Mouse (Mus musculus): ENCODE measurements around the gene Cdc42bpg. TPM values are rescaled to one million over a fixed set of nuclear protein-coding genes. Genes with fewer than 3 reads are reported as not detected.

The Cdc42bpg gene
- total and polyA plus RNA-seq, 3 experiments: 2.6 to 4.5 TPM; not detected in 1

DNA sequence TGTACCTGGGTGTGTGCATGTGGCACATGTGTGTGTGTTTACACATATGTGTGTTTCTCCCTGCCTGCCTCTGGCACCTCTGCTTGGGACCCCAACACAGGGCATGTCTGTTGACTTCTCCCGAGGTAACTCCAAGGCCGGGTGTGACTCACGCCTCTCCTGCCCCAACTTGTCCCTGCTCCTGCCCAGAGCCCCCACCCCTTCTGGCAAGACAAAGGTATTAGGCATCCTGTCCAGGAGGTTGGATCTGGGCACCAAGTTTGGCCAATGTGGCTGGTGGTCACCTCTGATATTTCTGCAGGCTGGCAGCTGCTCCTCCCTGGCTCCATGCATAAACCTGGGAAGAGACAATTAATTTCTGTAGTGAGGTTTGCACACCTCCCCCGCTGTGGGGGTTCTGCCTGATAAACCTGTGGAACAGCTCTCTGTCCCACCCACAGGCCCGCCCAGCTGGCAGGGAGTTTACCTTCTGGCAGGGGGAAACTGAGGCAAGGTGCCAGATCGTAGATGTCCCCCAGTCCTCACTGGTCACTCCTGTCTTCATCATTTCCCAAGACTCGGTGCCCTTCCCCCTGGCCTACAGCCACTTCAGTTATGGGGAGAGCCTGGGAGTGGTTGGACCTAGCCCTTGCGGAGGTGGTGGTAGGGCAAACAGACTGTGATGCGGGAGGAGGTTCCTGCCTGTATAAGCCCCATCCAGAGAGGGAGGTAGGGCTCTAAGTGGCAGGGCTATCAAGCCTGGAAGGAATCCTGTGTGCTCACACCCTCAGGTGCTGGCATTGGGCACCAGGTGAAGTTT, 1.7 kb downstream of the Cdc42bpg start:
- Histone ChIP-seq H3K27ac (ENCODE audit: control insufficient read depth, low read depth, low read length) (no peak overlapping the region), H3K4me1 (ENCODE audit: control insufficient read depth in 1 of 2, insufficient read depth in 2 of 2, low read length in 2 of 2) (peaks cover 0 to under 1% of the 10 kb centered on the region in 2 experiments; a peak in 2 of 4 replicates), H3K36me3 (ENCODE audit: control insufficient read depth in 1 of 2, insufficient read depth in 2 of 2, low read length in 2 of 2) (peaks cover 0 to 3% of the 10 kb centered on the region in 2 experiments; a peak in 1 of 4 replicates), H3K79me2 (ENCODE audit: control insufficient read depth, insufficient read depth, low read length, poor library complexity) (no peaks in the 10 kb centered on the region; the same call in 1 of the 2 replicates), H3K9ac (ENCODE audit: control insufficient read depth, low read depth, low read length, poor library complexity, severe bottlenecking) (no peak overlapping the region), H3K9me3 (replicated peaks; ENCODE audit: insufficient read depth, low read length) (no peaks in the 10 kb centered on the region), H3K4me3 (ENCODE audit: control insufficient read depth in 1 of 2, insufficient read depth in 1 of 2, low read depth in 2 of 2, low read length in 2 of 2) (no peak overlapping the region), H3K27me3 (ENCODE audit: control insufficient read depth in 1 of 2, insufficient read depth in 2 of 2, low read length in 2 of 2) (no peaks in the 10 kb centered on the region)
- DNase-seq (ENCODE audit: low read depth, low spot score): no peak
- no peak for TF ChIP-seq ETS1 (IDR thresholded peaks at IDR 0.05; ENCODE audit: low read depth, low read length)

DNA sequence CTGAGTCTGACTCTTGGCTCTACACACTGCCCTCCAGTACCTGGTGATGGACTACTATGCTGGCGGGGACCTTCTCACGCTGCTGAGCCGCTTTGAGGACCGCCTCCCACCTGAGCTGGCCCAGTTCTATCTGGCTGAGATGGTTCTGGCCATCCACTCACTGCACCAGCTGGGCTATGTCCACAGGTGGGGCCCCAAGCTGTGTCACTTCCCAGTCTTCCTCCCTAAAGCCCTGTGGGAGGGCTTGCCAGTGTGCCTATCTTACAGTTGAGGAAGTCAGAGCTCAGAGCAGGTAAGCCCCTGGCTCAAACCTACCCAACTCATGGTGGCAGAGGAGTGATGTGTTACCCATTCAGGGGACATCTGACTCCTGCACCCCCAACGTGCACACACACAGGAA, 3.9 kb downstream of the Cdc42bpg start:
- Histone ChIP-seq H3K9me3 (replicated peaks; ENCODE audit: insufficient read depth, low read length) (no peaks in the 10 kb centered on the region), H3K9ac (ENCODE audit: control insufficient read depth, low read depth, low read length, poor library complexity, severe bottlenecking) (no peak overlapping the region), H3K27me3 (ENCODE audit: control insufficient read depth in 1 of 2, insufficient read depth in 2 of 2, low read length in 2 of 2) (no peaks in the 10 kb centered on the region), H3K36me3 (ENCODE audit: control insufficient read depth in 1 of 2, insufficient read depth in 2 of 2, low read length in 2 of 2) (peaks cover 0 to 3% of the 10 kb centered on the region in 2 experiments; a peak in 1 of 4 replicates), H3K4me1 (ENCODE audit: control insufficient read depth in 1 of 2, insufficient read depth in 2 of 2, low read length in 2 of 2) (no peaks in the 10 kb centered on the region), H3K4me3 (ENCODE audit: control insufficient read depth in 1 of 2, insufficient read depth in 1 of 2, low read depth in 2 of 2, low read length in 2 of 2) (no peak overlapping the region), H3K79me2 (ENCODE audit: control insufficient read depth, insufficient read depth, low read length, poor library complexity) (no peaks in the 10 kb centered on the region; the same call in 1 of the 2 replicates), H3K27ac (ENCODE audit: control insufficient read depth, low read depth, low read length) (no peak overlapping the region)
- DNase-seq (ENCODE audit: low read depth, low spot score): no peak
- TF ChIP-seq ZC3H11A (IDR thresholded peaks at IDR 0.05; ENCODE audit: low read depth, low read length): no peak
- TF ChIP-seq KAT2A (conservative IDR thresholded peaks at IDR 0.05; ENCODE audit: low read depth, low read length): no peak
- no peak for TF ChIP-seq NELFE (IDR thresholded peaks at IDR 0.05; ENCODE audit: low read depth, low read length)
- no peak for TF ChIP-seq NRF1 (IDR thresholded peaks at IDR 0.05; ENCODE audit: insufficient read depth, low read depth, low read length, poor library complexity, severe bottlenecking)
- no peak for TF ChIP-seq ZKSCAN1 (IDR thresholded peaks at IDR 0.05; ENCODE audit: low read depth, low read length)
- TF ChIP-seq RCOR1 (IDR thresholded peaks at IDR 0.05; ENCODE audit: low read depth, low read length): no peak
- no peak for TF ChIP-seq USF2 (IDR thresholded peaks at IDR 0.05; ENCODE audit: borderline replicate concordance in 1 of 2, insufficient read depth in 1 of 2, low read depth in 1 of 2, low read length in 2 of 2)
- TF ChIP-seq TBP (IDR thresholded peaks at IDR 0.05; ENCODE audit: low read depth, low read length): no peak
- no peak for TF ChIP-seq ELF1 (IDR thresholded peaks at IDR 0.05; ENCODE audit: low read depth, low read length)
- no peak for TF ChIP-seq SMC3 (IDR thresholded peaks at IDR 0.05; ENCODE audit: low read depth, low read length)
- TF ChIP-seq MYB (IDR thresholded peaks at IDR 0.05; ENCODE audit: low read depth, low read length): no peak
- no peak for TF ChIP-seq JUND (IDR thresholded peaks at IDR 0.05; ENCODE audit: low read depth, low read length)
- no peak for TF ChIP-seq ZNF384 (IDR thresholded peaks at IDR 0.05; ENCODE audit: low read depth, low read length)
- TF ChIP-seq E2F4 (IDR thresholded peaks at IDR 0.05; ENCODE audit: borderline replicate concordance, low read depth, low read length): no peak

Measured in MEL (cell line).